ENCODE assay signal across 19 mouse cellular contexts in genomic region chr4:128694315-128694714, GRCm38 (mm10). TPM values are rescaled to one million over a fixed set of nuclear protein-coding genes. Genes with fewer than 3 reads are reported as not detected.
DNase-seq lines count a peak whose midpoint lies in the region; ATAC-seq and TF ChIP-seq lines count a peak whose summit lies in the region.
"Had no signal": no experiment of that assay in that cellular context is flagged by ENCODE, and none has a peak within 500 bp of the region (broad histone marks: within the 10 kb centered on the region; RNA-seq: fewer than 3 reads in every experiment).

No protein-coding gene starts in this region.

- intact Hi-C loops in left cerebral cortex, adult 2 months (cut with DNase I): no loop called here

- H3K4me1 ChIP-seq in limb, embryonic 15.5 days: peaks cover 88% of the 10 kb centered on the region

- TF ChIP-seq CTCF in left cerebral cortex, adult 2 months (IDR thresholded peaks at IDR 0.05): no peak

- peak overlapping the region; percentile 36; the same call in 1 of the 2 replicates for H3K27ac ChIP-seq in left cerebral cortex, adult 2 months
- 0 out of 2 replicates have a peak overlapping the region, but pooled peaks have one; percentile 57 for H3K27ac ChIP-seq in limb, embryonic 15.5 days
- H3K27ac ChIP-seq: forebrain, embryonic 12.5 days; gastrocnemius, adult 2 months; heart, embryonic 13.5 days; hindbrain, embryonic 15.5 days; midbrain, embryonic 12.5 days had no signal

- no peaks in the 10 kb centered on the region for H3K36me3 ChIP-seq in limb, embryonic 15.5 days
- H3K36me3 ChIP-seq: forebrain, embryonic 12.5 days; heart, embryonic 13.5 days; hindbrain, embryonic 15.5 days; midbrain, embryonic 12.5 days had no signal

- H3K9ac ChIP-seq in limb, embryonic 15.5 days: no peak overlapping the region
- H3K9ac ChIP-seq: forebrain, embryonic 12.5 days; heart, embryonic 13.5 days; hindbrain, embryonic 15.5 days; liver, postnatal 0 days; midbrain, embryonic 12.5 days had no signal

- no peak overlapping the region for H3K4me3 ChIP-seq in left cerebral cortex, adult 2 months
- no peak overlapping the region for H3K4me3 ChIP-seq in limb, embryonic 15.5 days
- H3K4me3 ChIP-seq: forebrain, embryonic 12.5 days; gastrocnemius, adult 2 months; heart, embryonic 13.5 days; hindbrain, embryonic 15.5 days; midbrain, embryonic 12.5 days had no signal

- H3K9me3 ChIP-seq in limb, embryonic 15.5 days: no peaks in the 10 kb centered on the region
- H3K9me3 ChIP-seq: forebrain, embryonic 12.5 days; heart, embryonic 13.5 days; hindbrain, embryonic 15.5 days; midbrain, embryonic 12.5 days had no signal

- no peak for ATAC-seq in limb, embryonic 15.5 days (ENCODE audit: insufficient number of reproducible peaks, low FRiP score, low TSS enrichment, low read depth)
- ATAC-seq: intestine, postnatal 0 days had no signal

- no peaks in the 10 kb centered on the region for H3K27me3 ChIP-seq in limb, embryonic 15.5 days
- H3K27me3 ChIP-seq: forebrain, embryonic 12.5 days; hindbrain, embryonic 15.5 days; midbrain, embryonic 12.5 days had no signal

- no peak overlapping the region for H3K4me2 ChIP-seq in limb, embryonic 15.5 days
- H3K4me2 ChIP-seq: forebrain, embryonic 12.5 days; heart, embryonic 13.5 days; hindbrain, embryonic 15.5 days; midbrain, embryonic 12.5 days had no signal

- DNase-seq in left cerebral cortex, adult 2 months (ENCODE audit: extremely low spot score in 1 of 2, low spot score in 2 of 2): peak in 1 of 2 experiments; percentile 7
- no peak for DNase-seq in left cerebral cortex, adult 18-20 months (ENCODE audit: low spot score in 2 of 2)
- DNase-seq in 416B (ENCODE audit: low read depth) (peak; percentile 13), NIH3T3 (ENCODE audit: low read depth) (peak; percentile 62)
- DNase-seq in layer of hippocampus, adult 18-20 months (ENCODE audit: low spot score in 2 of 2): no peak
- DNase-seq in layer of hippocampus, postnatal 10 days (ENCODE audit: low spot score in 2 of 2): no peak
- DNase-seq: adrenal gland, postnatal 14 days; cerebellum, adult 11-12 months; cerebellum, postnatal 25 days; embryo, embryonic 11 days; gastrocnemius, adult 2 months; liver, postnatal 0 days; right cerebral cortex, postnatal 14 days had no signal

RNA-seq across cellular contexts. Expression of gene Phc2, which starts 39.8 kb away (rescaled TPM):
- total RNA-seq in left cerebral cortex, adult 2 months (2021): 10 to 100 TPM; 84.8 to 90.6 TPM
- 10 to 100 TPM; 89.1 to 89.2 TPM for total RNA-seq in left cerebral cortex, adult 18-20 months (2021)
- 33.1 and 40.7 TPM in 2 replicates for polyA plus RNA-seq in limb, embryonic 15.5 days (2015; fragmentation: Nextera tagmentation; extraction: Ambion mirVana)
- total RNA-seq in layer of hippocampus, adult 18-20 months (2021): 100 to 1,000 TPM in 1 of 2 experiments, 10 to 100 TPM in 1; 99.6 to 102 TPM
- total RNA-seq in layer of hippocampus, postnatal 10 days (2021): 10 to 100 TPM; 81.1 to 82.9 TPM

Comparison
In these comparisons a context has a peak if more than half of its experiments do, and no peak if none do; other contexts are left out.
1. DNase-seq: peak in 416B (single experiment) and NIH3T3 (single experiment); none in left cerebral cortex, adult 18-20 months (0 of 2), layer of hippocampus, adult 18-20 months (0 of 2) and layer of hippocampus, postnatal 10 days (0 of 2).